Mouse (Mus musculus): ENCODE measurements at regions not wholly inside any gene's neighbourhood (a gene's known extent, or its start where the extent isn't known, plus 50 kb on each side); places are given as distances from the start of the nearest gene placed in this dataset.
A peak's percentile ranks its signal among the peaks of the same experiment; 100 is the strongest.

DNA sequence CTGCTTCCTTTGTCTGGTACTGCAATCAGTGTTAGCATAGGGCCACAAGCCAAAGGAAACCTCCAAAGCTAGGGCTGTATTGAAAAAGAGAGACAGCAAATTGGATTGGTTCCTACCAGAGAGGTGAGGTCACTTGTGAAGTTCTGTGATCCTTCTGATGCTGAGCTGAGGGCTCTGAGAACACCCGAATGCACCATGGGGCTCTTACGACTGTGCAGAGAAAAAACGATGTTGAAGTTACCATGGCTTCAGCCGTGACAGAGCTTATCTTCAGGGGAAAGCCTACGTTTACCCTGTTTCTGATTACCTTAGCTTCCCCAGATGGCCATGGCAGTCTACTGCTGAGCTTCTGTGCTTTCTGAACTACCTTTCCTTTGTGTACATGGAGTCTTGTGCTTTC is 53.9 kb upstream of the Fmo9 start:
- no peak for DNase-seq (ENCODE audit: low read depth, low spot score)

DNA sequence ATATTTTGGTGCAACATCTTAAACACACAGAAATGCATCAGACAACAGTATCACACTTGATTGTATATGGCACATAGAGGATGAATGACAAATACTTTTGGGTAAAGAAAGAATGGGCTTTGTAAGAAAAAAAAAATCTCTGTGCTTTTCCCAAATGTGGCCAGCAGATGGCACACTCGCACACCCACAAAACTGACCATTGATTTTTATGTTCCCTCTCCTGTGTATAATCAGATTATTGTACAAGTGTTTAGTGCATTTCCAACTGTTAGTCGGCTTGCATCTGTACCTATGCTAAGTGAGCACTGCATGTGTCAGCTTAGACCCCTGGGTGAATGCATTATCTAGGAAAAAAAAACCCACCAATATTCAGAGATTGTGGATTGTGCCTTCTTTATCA is 56.4 kb upstream of the Fmo9 start:
- peak; percentile 50 for DNase-seq (ENCODE audit: low read depth, low spot score)

DNA sequence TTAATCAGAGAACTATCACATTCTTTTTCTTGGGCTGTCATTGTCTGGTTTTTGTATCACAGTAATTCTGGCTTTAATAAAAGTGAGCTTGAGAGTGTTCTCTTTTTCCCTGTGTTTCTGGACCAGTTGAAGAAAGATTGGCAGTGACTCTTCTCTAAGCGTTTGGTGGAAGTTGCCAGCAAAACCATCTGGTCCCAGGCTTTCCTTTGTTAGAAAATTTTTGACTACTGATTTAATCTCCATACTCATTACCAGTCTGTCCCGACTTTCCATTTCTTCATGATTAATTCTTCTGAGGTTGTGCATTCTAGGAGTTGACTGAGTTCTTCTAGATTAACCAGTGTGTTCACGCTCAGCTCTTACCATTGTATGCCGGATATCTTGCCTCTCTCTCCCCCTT is 68.6 kb upstream of the Fmo9 start:
- no peak for DNase-seq (ENCODE audit: low read depth, low spot score)

DNA sequence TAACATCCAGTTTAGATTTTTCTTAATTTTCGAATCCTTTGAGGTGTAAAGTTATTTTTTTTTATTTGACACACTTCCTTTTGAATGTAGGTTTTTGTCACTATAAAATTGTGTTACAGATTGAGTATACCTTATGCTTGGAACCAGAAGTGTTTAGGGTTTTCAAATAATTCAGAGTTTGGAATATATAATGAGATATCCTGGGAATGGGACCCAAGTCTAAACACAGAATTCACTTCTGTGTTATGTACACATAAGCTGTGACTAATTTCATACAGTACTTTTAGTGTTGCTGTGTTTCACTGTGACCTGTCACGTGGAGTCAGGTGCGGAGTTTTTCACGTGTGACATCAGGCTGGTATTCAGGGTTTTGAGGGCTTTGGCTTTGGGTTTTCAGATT is 69.1 kb upstream of the Fmo9 start:
- no peak for DNase-seq (ENCODE audit: low read depth, low spot score)

DNA sequence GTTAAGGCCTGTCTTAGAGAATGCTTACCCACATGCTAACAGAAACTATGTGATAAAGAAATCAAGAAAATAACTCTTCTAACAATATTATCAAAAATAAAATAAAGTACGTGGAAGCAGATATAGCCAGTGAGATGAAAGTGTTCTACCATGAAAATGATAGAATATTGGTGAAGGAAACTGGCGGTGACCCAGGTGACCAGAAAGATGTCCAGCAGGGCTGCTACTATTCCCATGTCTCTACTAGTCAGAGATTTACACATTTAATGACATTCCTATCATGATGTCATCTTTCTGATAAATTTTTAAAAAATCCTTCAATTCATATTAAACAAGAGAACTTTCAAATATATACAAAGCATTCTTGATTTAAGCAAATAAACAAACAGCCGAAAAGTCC is 69.8 kb upstream of the Fmo9 start:
- DNase-seq (ENCODE audit: low read depth, low spot score): no peak

DNA sequence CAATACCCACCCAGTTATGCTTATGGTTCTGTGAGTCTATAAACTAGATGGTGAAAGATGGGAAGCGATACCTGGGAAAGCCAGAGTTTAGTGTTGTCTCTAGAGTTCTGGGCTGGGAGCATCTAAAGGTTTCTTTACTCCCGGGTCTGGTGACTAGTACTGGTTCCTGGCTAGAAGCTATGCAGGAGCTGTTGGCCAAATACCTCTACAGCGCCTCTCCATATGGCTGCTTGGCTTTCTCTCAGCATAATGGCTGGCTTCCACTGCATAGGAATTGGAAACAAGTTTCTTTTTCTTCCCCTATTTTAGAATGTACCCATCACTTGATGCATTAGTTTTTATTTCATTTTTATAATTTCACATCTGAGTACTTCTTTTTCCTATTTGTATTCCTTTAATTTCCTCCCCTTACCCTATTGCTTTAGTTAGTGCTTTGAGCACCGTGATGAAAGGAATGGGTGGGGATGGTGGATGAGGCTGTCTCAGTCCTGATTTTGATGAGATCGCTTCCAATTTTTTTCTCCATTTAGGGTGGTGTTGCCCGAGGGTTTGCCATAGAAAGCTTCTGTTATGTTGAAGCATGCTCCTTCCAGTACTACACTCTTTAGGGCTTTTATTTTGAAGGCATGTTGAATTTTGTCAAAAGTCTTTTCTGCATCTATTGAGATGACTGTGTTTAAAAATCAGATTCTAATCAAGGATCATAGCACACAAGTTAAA is 71.5 kb upstream of the Fmo9 start:
- DNase-seq (ENCODE audit: low read depth, low spot score): no peak

DNA sequence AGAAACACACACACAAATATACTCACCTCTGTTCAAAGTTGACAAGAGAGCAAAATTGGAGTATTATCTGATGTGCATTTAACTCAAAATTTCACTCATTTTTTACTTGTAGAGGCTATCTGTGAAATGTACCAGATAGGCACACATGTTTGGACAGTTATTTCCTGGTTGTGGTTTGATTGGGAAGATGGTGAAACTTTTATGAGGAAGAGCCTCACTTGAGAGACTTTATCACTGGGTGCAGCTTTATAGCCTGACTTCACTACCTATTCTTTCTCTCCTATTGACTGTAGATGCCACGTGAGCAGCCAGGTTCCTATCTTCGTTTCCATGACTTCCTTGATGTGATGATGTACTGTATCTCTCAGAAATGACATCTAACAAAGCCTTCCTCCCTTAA is 77.3 kb upstream of the Fmo9 start:
- no peak for DNase-seq (ENCODE audit: low read depth, low spot score)

DNA sequence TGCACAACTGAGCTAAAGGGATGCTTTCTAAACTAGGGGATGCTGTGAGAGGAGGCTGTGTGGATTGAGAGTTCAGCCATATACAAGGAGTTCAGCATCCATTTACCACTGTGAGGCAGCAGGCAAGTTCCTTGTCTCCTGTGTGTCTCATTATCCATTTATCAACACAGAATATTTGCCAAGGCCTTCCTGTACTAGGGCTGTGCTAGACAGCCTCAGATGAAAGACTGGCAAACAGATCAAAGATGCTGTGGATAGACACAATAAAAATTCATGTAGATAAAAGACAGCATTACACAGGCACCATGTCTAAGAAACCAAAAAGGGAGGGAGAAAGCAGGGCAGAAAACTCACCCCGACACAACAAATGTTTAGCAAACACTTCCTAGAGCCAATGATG is 91.5 kb upstream of the Fmo9 start:
- no peak for DNase-seq (ENCODE audit: low read depth, low spot score)

DNA sequence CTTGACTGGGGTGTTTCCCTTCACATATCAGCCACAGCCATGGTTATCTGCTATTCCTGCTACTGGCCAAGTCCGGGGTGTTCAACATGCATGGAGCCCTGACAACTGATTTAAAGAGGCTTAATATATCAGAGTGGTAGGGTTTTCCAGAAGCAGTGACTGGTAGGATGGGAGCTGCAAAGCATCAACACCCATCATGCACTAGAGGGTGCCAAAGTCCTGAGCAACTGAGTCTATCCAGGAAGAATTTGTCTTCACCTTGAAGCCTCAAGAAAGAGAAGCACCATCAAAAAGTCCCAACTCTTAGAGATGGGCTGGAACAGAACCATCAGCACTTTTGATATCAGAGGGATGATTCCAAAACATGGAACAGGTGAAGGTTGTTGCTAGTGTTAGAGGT is 100.5 kb upstream of the Fmo9 start:
- peak; percentile 23 for DNase-seq (ENCODE audit: low read depth, low spot score)

DNA sequence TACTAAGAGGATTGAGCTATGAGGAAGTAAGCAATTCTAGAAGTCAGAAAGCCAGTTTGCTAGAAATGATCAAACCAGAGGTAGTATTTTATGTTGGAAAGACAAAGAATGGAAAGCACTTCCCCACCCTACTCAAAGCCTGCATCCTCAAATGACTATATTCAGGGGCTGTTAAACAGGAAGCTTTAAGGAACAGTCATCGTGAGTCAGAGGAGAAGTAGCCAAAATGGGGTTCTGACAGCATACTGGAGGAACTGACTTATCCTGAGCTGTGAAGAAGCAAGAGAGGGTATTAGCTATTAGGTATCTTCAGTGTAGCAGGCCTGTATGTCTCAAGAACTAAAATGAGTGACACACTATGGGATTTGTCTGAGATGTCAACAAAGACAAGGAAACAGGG is 106.3 kb upstream of the Fmo9 start:
- no peak for DNase-seq (ENCODE audit: low read depth, low spot score)

DNA sequence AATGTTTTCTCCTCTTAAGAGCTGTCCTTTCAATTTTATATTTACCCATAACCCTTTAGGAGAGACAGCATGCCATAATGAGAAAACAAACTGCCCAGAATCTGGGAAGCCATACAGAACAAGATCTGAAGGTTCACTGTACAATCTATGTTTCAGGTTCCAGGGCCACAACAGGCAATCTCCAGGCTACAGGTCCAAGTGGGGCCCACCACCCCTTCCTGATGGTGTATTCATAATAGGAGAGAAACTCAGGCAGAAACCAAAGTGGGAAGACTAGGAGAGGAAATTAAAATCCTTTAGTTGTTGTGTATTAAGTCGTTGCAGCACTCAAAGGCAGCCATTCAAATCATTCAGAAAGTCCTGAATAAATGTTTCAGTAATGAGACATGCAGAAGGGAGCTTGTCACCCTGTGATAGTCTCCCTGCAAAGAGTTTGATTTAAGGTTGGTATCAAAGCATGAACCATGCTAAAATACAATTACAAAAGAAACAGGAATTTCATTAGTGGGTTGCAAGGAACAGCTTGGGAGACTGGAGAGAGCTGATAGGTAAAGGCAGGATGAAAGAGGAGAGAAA is 107.3 kb upstream of the Fmo9 start:
- no peak for DNase-seq (ENCODE audit: low read depth, low spot score)

DNA sequence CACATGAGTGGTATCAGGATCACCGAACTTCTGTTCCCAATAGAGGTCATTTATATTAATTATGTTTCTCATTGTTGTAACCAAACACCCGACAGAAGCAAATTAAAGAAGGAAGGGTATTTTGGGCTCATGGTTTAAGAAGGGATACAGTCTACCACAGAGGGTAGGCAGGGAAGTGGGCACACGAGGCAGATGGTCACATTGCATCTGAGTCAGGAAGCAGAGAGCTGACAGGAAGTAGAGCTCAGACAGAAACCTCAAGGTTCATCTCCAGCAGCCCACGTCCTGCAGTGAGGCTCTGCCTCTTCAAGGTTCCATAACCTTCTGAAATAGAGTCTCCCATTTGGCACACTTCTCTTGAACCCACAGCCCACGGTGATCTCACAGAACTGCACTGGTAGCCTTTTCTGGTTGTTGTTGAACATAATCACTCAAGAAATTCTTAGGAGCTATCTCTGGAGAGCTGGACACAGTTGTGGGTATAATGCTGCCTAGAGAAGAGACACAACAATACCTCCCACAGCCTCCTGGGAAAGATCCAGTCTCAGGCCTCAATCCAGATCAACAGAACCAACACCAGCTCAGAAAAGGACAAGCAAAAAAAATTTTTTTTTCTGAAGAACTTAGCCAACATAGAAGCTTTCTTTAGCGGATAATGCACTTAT is 111.5 kb upstream of the Fmo9 start:
- no peak for DNase-seq (ENCODE audit: low read depth, low spot score)

DNA sequence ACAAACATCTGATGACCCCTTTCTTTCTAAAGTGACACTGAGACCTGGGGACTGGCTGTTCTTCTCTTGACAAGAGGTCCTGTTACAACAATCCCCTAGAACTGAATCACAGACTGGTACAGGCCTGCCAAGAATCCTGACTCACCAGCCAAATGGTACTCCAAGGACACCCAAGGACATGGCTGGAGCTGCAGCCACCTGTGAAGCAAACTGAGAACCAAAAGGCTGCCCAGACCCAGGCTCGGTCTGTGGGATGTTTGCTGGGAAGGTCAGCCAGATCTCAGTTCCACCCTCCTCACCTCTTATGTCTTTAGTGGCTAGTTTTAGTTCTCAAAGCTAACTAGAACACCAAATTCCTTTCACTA is 112.1 kb upstream of the Fmo9 start:
- no peak for DNase-seq (ENCODE audit: low read depth, low spot score)

DNA sequence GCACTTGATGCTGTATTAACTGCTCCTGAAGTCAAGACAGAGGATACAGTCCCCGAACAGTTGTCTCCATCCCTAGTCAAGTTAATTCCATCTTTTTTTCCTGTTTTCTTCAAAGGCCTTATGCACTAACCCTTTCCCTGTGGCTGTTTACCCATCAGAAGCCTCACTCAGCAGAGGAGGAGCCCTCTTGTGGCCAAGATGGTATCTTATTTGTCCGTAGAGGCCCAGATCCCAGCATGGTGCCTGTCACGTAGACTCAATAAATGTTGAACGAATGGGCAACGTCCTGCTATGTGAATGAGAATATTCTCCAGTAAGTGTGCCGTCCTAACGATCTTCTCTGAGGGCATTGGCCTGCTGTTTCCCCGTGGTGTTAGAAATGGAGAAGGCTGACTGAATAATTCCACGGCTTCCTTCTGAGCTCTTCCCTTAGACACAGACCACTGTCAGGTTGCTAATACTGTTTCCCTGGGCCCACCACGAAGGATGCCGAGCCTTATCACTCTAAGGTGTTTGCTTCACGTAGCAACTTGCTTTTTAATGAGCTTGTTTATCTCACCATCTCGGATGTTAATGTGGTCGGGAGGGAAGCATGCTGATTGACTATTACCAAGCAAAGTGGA is 113.1 kb upstream of the Fmo9 start:
- DNase-seq (ENCODE audit: low read depth, low spot score): peak; percentile 35

DNA sequence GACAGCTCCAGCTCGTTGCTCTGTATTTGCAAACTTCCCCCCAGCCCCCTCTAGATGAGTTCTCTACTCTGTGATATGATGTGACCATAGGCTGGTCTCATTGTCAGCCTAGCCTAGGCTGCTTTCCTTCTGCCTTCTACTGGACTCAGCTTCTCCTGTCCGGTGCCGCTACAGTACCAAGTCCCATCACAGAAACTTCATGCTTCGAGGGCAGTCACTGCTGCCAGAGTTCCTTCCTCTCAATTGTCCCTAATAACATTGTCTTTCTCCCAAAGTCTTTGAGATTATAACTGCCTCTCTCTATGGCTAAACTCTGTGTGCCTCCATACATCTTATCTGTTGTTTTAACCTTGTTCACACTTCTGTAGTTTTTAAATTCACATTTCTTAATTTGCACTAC is 114.0 kb upstream of the Fmo9 start:
- no peak for DNase-seq (ENCODE audit: low read depth, low spot score)

DNA sequence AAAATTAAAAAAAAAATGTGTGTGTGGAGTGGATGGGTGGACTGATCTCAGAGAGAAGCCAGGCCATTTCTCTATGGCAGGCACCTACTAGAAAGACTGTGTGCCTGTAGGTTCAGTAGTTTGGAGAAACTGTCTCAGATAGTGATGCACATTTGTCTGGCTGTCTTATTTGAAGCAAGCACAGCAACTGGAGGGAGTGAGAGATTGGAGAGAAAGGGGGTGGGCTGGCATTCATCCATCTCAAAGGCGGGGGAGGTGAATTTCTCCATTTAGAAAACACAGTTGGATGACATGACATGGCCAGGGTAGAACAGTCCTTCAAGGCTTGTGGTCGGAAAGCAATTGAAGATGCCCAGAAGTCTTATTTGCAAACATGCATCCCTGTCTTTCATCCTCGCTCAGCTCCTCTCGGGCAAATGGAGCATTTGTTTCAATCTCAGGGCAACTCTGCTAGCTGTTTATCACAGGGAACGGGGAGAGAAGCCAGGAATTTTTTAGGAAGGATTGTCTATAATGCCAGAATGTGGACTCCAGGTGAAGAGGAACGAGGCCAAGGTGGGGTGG is 114.8 kb upstream of the Fmo9 start:
- no peak for DNase-seq (ENCODE audit: low read depth, low spot score)

DNA sequence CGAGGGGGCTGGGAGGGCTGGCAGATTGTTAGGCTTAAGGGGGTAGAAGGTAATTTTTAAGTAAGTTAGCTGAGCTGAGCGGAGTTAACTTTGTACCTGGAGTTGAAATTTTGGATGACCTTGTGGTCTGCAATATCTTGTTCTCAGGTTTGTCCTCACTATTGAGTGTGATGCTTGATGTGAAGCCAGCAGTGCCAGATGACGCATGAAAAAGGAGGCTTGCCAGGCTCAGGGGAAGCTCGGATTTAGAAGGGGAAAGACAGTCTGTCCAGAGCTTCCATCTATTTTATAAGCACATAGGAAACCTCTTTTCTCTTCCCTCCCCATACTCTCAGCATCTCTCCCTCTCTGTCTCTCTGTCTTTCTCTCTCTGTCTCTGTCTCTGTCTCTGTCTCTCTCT is 115.3 kb upstream of the Fmo9 start:
- DNase-seq (ENCODE audit: low read depth, low spot score): no peak

DNA sequence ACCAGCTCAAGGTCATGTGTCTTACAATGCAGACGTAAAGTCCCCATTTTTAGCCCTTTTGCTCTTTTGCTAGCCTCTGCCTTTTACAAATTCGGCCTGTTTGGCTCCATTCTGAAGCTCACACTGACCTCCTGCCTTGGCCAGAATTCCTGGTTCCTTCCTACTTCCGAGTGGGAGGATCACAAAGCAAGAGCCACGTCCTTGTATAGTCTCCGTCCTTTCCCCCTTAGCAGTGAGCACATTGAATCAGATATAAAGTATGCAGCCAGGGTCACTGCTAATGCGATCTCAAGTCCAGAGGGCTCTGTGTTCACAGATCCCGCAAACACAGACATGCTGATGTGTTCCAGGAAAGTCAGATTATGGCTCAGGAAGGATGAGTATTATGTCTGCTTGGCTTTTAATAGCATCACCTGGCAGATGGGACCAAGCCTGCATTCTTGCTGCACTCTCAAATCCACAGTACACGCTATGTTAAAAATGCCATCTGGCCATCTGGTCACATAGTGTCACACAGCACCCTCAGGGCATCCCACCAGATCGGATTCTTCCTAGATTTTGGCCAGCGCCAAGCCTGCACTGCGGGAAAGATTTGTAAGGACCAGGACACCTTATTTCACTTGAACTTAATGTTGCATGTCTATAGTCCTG is 119.4 kb upstream of the Fmo9 start:
- DNase-seq (ENCODE audit: low read depth, low spot score): no peak

DNA sequence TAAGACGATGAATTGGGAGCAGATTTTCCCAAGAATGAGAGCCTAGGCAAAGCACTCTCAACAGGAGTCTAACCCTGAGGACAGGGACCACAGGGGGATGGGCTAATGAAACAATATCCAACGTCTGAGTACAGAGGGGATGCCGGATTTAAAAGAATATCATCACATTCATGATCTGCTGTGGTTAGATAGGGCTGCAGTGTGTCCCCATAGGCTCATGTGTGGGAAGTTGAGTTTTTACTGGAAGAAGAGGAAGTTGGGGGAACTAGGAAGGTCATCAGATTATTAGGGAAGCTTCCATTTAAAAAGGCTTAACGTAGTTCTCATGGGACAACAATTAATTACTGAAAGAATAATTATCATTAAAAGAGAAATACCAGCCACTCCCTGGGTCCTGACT is 120.3 kb upstream of the Fmo9 start:
- no peak for DNase-seq (ENCODE audit: low read depth, low spot score)

DNA sequence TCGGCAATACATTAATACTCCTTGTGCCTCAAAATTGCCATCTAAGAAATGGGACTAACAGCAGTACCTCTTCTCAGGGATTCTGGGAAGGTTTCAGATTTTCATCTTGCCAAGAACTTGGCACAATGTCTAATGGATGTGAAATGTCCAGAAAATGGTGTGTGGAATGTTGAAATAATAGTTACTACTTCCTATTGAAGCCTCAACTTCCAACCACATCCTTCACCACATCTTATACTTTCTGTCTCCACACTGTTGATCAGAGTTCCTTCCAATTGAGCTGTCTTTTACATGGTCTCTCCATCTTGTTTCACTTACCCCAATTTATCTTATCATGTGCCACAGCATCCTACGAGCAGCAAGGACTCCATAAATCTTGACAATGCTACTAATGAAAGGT is 122.3 kb upstream of the Fmo9 start:
- DNase-seq (ENCODE audit: low read depth, low spot score): no peak

DNA sequence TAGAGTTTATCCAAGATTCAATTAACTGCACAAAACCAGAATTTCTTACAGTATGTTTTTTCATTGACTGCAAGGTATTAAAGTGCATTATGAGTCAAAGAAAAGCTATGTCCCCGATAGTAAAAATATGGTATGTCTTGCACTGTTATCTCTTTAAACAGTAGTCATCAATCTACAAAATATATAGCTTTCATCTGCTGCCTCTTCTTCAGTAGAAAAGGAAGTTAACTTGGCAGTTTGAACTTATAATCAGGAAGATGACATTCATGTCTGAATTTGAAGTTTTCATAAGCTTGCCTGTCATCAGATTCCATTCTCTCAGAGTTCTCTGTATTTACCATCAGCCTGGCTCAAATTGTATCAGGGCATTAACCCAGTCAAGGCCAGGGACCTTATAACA is 122.7 kb upstream of the Fmo9 start:
- no peak for DNase-seq (ENCODE audit: low read depth, low spot score)
